Mouse (Mus musculus): Measurements from ENCODE around the gene Trnt1.

DNA sequence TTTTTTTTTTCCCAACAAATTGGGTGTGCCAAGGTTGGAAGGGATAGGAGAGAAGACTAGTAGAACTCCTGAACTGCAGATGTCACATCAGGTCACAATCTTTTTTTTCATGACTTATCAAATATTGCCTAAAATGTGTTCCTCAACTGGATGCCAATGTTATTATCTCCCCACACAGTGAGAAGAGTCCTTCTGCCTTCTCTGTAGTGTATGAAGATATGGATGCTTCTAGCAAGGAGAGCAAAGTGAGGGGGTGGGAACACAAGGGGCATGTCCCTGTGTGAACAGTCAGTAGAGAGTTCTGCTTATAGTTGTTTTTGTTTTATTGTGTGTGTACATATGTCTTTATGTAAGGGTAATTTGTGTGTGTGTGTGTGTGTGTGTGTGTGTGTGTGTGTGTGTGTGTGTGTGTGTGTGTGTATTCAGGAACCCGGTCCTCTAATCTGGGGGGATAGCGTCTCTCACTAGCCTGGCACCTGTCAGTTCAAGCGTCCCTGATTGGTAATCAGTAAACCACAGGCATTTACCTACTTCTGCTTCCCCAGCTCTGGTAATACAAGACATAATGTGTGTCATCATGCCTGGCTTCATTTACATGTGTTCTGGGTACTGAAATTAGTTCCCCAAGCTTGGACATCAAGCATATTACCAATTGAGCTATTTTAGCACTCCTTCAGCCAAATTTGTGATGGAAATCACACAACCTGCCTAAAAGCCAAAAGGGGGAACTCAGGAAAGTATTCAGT is 8.3 kb upstream of the Trnt1 start:
- TF ChIP-seq CTCF (IDR thresholded peaks at IDR 0.05; ENCODE audit: control insufficient read depth, insufficient read depth, low read length) = no peak
- no peak for TF ChIP-seq POLR2A (IDR thresholded peaks at IDR 0.05; ENCODE audit: borderline replicate concordance, control insufficient read depth, low read depth, low read length)

Data from bone marrow, adult 2 months (tissue).